Mouse (Mus musculus): ENCODE data around the gene Lgals8. TPM values are rescaled to one million over a fixed set of nuclear protein-coding genes. Genes with fewer than 3 reads are reported as not detected.

Lgals8 gene
- total and polyA plus RNA-seq, 2 experiments from 2014 or later: 20.1 to 28.6 TPM

DNA sequence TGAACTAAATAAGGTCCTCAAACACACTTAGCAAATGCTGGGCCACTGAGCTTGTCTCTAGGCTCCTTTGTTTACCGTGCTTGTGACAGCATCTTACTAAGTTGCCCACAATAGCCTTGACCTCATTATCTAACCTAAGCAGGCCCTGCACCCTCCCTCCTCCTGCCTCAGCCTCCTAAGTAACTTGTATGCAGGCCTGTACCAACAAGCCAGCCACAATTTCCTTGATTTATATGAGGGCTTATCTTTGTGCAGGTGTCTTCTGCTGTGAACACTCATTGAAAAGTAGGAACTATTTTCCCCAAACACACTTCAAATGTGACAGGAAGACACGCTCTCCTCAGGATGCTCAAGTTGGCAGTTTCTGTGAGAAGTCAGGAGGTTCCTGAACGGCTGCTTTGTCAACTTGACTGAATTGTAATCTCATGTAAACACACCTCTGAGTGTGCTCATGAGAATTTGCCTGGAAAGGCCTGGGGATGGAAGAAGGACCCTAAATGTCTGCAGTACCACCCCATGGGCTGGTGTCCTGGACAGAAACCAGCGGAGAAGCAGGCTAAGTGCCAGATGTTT is 38.0 kb upstream of the Lgals8 start:
- ATAC-seq: 0 out of 2 replicates have a peak, but pooled peaks have one; percentile 53

DNA sequence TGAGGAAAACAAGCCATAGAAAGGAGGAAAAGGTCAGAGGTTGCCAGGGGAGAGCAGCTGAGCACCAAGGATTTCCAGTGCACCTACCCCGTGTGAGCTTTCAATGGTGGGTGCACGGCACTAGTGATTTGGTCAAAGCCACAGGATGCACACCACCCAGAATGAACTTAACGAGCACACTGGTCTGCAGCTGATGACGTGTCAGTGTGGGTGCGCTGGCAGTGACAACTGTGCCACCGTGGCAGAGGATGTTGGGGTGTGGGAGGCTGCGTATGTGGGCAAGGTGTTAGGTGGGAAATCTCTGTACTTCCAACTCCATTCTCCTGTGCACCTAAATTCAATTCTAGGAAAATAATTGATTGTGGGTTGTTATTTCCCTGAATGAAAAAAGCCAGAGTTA is 34.4 kb upstream of the Lgals8 start:
- TF ChIP-seq CTCF (IDR thresholded peaks at IDR 0.05; ENCODE audit: low read depth): no peak
- Histone ChIP-seq H3K27ac (no peak overlapping the region), H3K4me3 (ENCODE audit: low read length) (no peak overlapping the region), H3K9ac (replicated peaks; ENCODE audit: low read length) (no peak overlapping the region), H3K9me3 (ENCODE audit: low read length) (no peaks in the 10 kb centered on the region), H3K27me3 (ENCODE audit: insufficient read depth, low read length) (no peaks in the 10 kb centered on the region), H3K4me2 (ENCODE audit: low read depth, low read length) (no peak overlapping the region), H3K36me3 (ENCODE audit: insufficient read depth, low read length) (no peaks in the 10 kb centered on the region), H3K4me1 (ENCODE audit: insufficient read depth, low read length) (0 out of 2 replicates have a peak, but pooled peaks cover 3% of the 10 kb centered on the region)
- ATAC-seq (no peak), DNase-seq (ENCODE audit: low spot score) (no peak)
- 85% methylated on average over 7 of the region's 7 CpGs for WGBS

More for the DNA sequence above, 38.0 kb upstream of the Lgals8 start:
- no peak overlapping the region for H3K4me2 ChIP-seq (ENCODE audit: low read depth, low read length)
- 40% methylated on average over 4 of the region's 4 CpGs for WGBS
- no peak for TF ChIP-seq CTCF (IDR thresholded peaks at IDR 0.05; ENCODE audit: low read depth)
- no peak overlapping the region for H3K4me3 ChIP-seq (ENCODE audit: low read length)
- no peaks in the 10 kb centered on the region for H3K9me3 ChIP-seq (ENCODE audit: low read length)
- H3K36me3 ChIP-seq (ENCODE audit: insufficient read depth, low read length): no peaks in the 10 kb centered on the region
- no peaks in the 10 kb centered on the region for H3K27me3 ChIP-seq (ENCODE audit: insufficient read depth, low read length)
- DNase-seq (ENCODE audit: low spot score): no peak
- H3K27ac ChIP-seq: peak overlapping the region; percentile 12; the same call in 1 of the 2 replicates
- 0 out of 2 replicates have a peak, but pooled peaks cover 3% of the 10 kb centered on the region for H3K4me1 ChIP-seq (ENCODE audit: insufficient read depth, low read length)
- no peak overlapping the region for H3K9ac ChIP-seq (replicated peaks; ENCODE audit: low read length)

DNA sequence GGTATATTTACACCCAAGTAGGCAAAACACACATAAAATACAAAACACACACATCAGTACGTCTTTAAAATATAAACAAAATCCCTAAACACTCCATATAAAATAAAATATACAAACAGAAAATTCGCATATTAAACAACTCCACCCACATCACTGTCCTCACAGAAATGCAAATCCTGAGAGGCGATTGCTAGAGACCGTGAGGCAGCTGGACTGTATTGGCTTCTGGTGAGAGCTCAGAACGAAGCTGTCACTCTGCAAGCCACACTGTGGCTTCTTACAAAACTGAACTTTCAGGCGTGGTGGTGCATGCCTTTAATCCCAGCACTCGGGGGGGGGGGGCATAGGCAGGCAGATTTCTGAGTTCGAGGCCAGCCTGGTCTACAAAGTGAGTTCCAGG is 33.1 kb upstream of the Lgals8 start:
- H3K4me1 ChIP-seq (ENCODE audit: insufficient read depth, low read length): no peaks in the 10 kb centered on the region
- H3K27me3 ChIP-seq (ENCODE audit: insufficient read depth, low read length): no peaks in the 10 kb centered on the region
- TF ChIP-seq CTCF (IDR thresholded peaks at IDR 0.05; ENCODE audit: low read depth): no peak
- H3K27ac ChIP-seq: no peak overlapping the region
- no peak for DNase-seq (ENCODE audit: low spot score)
- H3K4me3 ChIP-seq (ENCODE audit: low read length): no peak overlapping the region
- H3K9ac ChIP-seq (replicated peaks; ENCODE audit: low read length): no peak overlapping the region
- no peaks in the 10 kb centered on the region for H3K9me3 ChIP-seq (ENCODE audit: low read length)
- ATAC-seq: no peak
- 50% methylated on average over 8 of the region's 8 CpGs for WGBS
- no peaks in the 10 kb centered on the region for H3K36me3 ChIP-seq (ENCODE audit: insufficient read depth, low read length)
- no peak overlapping the region for H3K4me2 ChIP-seq (ENCODE audit: low read depth, low read length)

DNA sequence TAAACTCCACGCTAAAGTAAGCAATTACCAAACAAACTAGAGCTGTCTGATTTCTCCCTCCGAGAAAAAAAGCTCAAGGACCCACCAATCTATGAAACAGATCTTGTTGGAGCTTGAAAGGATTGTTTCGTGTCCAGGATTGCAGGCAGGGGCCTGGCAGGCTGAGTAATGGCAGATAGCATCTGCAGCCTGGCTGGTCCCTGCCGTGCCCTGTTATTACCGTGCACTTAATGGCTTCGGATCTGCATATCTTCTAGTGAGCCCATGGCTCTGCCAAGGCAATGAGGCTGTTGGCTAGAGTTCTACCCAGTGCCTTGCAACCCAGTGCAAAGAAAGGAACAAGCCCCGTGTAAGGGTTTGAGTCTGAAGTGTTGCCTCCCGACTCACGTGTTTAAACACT is 30.0 kb upstream of the Lgals8 start:
- H3K27ac ChIP-seq: no peak overlapping the region
- TF ChIP-seq CTCF (IDR thresholded peaks at IDR 0.05; ENCODE audit: low read depth): no peak
- 84% methylated on average over 9 of the region's 9 CpGs for WGBS
- H3K4me3 ChIP-seq (ENCODE audit: low read length): no peak overlapping the region
- no peaks in the 10 kb centered on the region for H3K27me3 ChIP-seq (ENCODE audit: insufficient read depth, low read length)
- H3K4me2 ChIP-seq (ENCODE audit: low read depth, low read length): no peak overlapping the region
- no peaks in the 10 kb centered on the region for H3K36me3 ChIP-seq (ENCODE audit: insufficient read depth, low read length)
- no peak overlapping the region for H3K9ac ChIP-seq (replicated peaks; ENCODE audit: low read length)
- H3K4me1 ChIP-seq (ENCODE audit: insufficient read depth, low read length): no peaks in the 10 kb centered on the region
- DNase-seq (ENCODE audit: low spot score): no peak
- ATAC-seq: no peak
- no peaks in the 10 kb centered on the region for H3K9me3 ChIP-seq (ENCODE audit: low read length)

- no peaks in the 10 kb centered on the region for H3K27me3 ChIP-seq (ENCODE audit: insufficient read depth, low read length)
- ATAC-seq (no peak), DNase-seq (ENCODE audit: low spot score) (no peak)
- no peaks in the 10 kb centered on the region for H3K36me3 ChIP-seq (ENCODE audit: insufficient read depth, low read length)
- no peak for TF ChIP-seq CTCF (IDR thresholded peaks at IDR 0.05; ENCODE audit: low read depth)
- no peak overlapping the region for H3K4me3 ChIP-seq (ENCODE audit: low read length)
- H3K9ac ChIP-seq (replicated peaks; ENCODE audit: low read length): no peak overlapping the region
- no peak overlapping the region for H3K4me2 ChIP-seq (ENCODE audit: low read depth, low read length)
- H3K4me1 ChIP-seq (ENCODE audit: insufficient read depth, low read length): no peaks in the 10 kb centered on the region
- H3K27ac ChIP-seq: no peak overlapping the region
- WGBS: 90% methylated on average over 3 of the region's 3 CpGs
- no peaks in the 10 kb centered on the region for H3K9me3 ChIP-seq (ENCODE audit: low read length)
Observed at GRCm38 (mm10) chr13:12492515-12492914, 27.8 kb upstream of the Lgals8 start.

GRCm38 (mm10) chr13:12485640-12486039 is 20.9 kb upstream of the Lgals8 start:
- no peak for ATAC-seq
- no peak for TF ChIP-seq CTCF (IDR thresholded peaks at IDR 0.05; ENCODE audit: low read depth)
- Histone ChIP-seq H3K27ac (no peak overlapping the region), H3K4me2 (ENCODE audit: low read depth, low read length) (no peak overlapping the region), H3K4me3 (ENCODE audit: low read length) (no peak overlapping the region), H3K9me3 (ENCODE audit: low read length) (no peaks in the 10 kb centered on the region), H3K9ac (replicated peaks; ENCODE audit: low read length) (no peak overlapping the region), H3K27me3 (ENCODE audit: insufficient read depth, low read length) (no peaks in the 10 kb centered on the region), H3K36me3 (ENCODE audit: insufficient read depth, low read length) (no peaks in the 10 kb centered on the region), H3K4me1 (ENCODE audit: insufficient read depth, low read length) (no peaks in the 10 kb centered on the region)
- WGBS: 80% methylated on average over 7 of the region's 7 CpGs
- no peak for DNase-seq (ENCODE audit: low spot score)

- no peaks in the 10 kb centered on the region for H3K4me1 ChIP-seq (ENCODE audit: insufficient read depth, low read length)
- H3K4me3 ChIP-seq (ENCODE audit: low read length): no peak overlapping the region
- H3K36me3 ChIP-seq (ENCODE audit: insufficient read depth, low read length): no peaks in the 10 kb centered on the region
- TF ChIP-seq CTCF (IDR thresholded peaks at IDR 0.05; ENCODE audit: low read depth): no peak
- no peak overlapping the region for H3K27ac ChIP-seq
- H3K9me3 ChIP-seq (ENCODE audit: low read length): no peaks in the 10 kb centered on the region
- no peaks in the 10 kb centered on the region for H3K27me3 ChIP-seq (ENCODE audit: insufficient read depth, low read length)
- no peak overlapping the region for H3K9ac ChIP-seq (replicated peaks; ENCODE audit: low read length)
- peak; percentile 29 for DNase-seq (ENCODE audit: low spot score)
- H3K4me2 ChIP-seq (ENCODE audit: low read depth, low read length): no peak overlapping the region
- ATAC-seq: no peak
- 65% methylated on average over 2 of the region's 2 CpGs for WGBS
Observed at GRCm38 (mm10) chr13:12485197-12485596, 20.5 kb upstream of the Lgals8 start.

Measured in hindbrain, postnatal 0 days (tissue).